Mouse (Mus musculus): ENCODE measurements around the gene Thumpd2.

Thumpd2 gene

DNA sequence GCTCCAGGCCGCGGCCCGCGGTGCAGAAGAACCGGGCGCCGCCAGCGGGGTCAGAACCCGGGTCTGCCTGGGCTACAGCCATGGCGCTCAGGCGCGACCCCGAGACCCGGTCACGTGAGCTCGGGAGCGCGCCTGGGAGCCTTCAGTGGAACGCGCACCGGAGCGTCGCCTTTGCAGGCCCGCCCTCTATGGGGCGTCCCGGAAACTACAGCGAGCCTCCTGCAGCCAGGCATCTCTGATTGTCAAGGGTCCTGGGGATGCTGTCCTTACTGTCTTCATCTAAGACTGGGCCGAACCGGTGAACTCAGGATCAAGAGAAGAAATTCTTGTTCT is at the start of gene Thumpd2:
Gene Thumpd2, minus strand, starts transcription at position 104 of the 333 bp plus-strand sequence.
- in situ Hi-C loops (cut with MseI, MboI), result no loop called here

DNA sequence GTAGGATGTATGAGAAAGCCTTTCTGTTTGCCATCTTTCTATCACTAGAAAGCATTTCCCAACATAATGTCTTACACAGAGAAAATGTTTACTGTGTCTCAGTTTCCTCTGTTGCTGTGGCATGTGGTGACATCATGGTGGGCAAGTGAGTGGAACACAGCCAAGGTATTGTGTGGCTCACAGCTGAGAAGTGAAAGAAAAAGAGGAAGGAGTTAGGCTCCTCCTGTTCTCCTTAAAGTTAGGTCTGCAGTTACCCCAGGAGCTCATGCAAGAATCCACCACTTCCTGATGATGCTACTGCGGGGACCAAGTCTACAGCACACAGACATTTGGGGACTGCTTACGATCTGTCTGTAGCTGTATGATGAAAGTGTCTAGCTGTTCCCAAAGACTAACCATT is 39.4 kb upstream of the Thumpd2 start:
- in situ Hi-C loops (cut with MseI, MboI), result no loop called here

DNA sequence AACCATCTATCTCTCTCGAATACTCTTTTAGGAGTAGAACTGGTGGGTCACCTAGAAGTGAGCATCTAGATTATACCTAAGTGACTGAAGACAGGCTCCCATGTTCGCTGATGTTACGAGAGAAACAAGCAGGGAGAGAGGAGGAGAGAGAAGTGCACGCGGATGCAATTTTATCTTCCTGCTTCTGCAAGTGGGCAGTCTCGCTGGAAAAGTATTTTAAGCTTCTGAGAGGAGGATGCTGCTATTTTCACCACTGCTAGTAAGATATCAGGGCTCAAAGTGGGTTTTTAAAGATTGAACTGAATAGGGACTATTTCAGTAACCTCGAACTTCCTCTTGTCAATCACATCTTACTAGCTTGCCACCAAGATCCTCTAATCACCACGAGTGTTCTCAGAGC is 38.0 kb upstream of the Thumpd2 start:
- in situ Hi-C loops (cut with MseI, MboI), result no loop called here

- in situ Hi-C loops (cut with MseI, MboI), result no loop called here
Measured at GRCm38 (mm10) chr17:81098444-81098843, 33.6 kb upstream of the Thumpd2 start.

GRCm38 (mm10) chr17:81096490-81096889 is 31.6 kb upstream of the Thumpd2 start:
- in situ Hi-C loops (cut with MseI, MboI), result no loop called here

GRCm38 (mm10) chr17:81092794-81093193 is 27.9 kb upstream of the Thumpd2 start:
- in situ Hi-C loops (cut with MseI, MboI), result no loop called here

GRCm38 (mm10) chr17:81088866-81089265 is 24.0 kb upstream of the Thumpd2 start:
- in situ Hi-C loops (cut with MseI, MboI), result no loop called here

GRCm38 (mm10) chr17:81087735-81088134 is 22.9 kb upstream of the Thumpd2 start:
- in situ Hi-C loops (cut with MseI, MboI), result no loop called here

DNA sequence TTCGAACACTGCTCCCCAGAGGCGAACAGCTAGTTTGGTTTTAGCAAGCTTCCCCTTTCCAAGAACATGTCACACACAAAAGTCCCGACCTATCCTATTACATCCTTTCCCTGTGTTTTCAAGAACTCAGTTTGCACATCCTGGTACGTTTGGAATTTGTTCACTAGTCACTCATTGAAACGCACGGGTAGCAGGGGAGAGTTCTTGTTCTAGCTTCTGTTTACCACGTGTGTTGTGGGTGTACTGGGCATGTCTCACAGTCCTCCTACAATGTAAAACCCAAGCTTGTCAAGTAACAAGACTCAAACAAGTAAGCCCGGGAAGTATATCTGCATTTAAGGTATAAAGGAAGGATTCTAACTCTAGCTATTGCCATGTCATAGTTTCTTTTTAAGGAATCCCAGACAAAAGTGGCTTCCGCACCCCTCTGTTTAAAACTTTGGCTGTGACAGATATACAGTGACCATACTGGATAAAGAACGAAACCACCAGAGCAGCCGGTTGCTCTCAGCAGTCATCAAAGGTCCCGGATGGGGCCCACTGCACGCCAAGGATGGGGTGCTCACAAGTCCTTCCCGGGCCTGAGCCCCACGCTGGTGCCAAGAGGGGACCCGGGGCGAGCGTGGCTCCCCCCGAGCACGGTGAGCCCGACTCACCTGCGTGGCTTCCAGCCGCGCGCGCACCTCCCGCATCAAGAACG is 453 bp downstream of the Thumpd2 start:
- in situ Hi-C loops (cut with MseI, MboI), result no loop called here

DNA sequence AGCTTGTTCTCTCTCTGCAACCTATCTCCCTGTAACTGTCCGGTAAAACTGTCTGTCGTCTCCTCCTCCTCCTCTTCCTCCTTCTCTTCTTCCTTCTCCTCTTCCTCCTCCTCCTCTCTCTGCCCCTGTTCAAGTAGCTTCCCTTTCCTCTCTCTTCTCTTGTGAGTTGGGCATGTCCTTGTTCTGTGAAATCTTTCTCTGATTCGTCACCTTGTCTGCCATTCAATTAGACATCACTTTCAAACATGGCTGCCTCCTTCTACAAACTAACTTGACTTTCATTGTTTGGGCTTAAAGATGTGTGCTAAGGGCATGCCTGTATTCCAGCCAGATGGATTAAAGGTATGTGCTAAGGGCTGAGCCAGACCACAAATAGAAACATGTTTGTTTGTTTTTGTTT is 1.5 kb downstream of the Thumpd2 start:
- in situ Hi-C loops (cut with MseI, MboI), result no loop called here

- in situ Hi-C loops (cut with MseI, MboI), result no loop called here
Measured at GRCm38 (mm10) chr17:81062349-81062871, 2.5 kb downstream of the Thumpd2 start.

DNA sequence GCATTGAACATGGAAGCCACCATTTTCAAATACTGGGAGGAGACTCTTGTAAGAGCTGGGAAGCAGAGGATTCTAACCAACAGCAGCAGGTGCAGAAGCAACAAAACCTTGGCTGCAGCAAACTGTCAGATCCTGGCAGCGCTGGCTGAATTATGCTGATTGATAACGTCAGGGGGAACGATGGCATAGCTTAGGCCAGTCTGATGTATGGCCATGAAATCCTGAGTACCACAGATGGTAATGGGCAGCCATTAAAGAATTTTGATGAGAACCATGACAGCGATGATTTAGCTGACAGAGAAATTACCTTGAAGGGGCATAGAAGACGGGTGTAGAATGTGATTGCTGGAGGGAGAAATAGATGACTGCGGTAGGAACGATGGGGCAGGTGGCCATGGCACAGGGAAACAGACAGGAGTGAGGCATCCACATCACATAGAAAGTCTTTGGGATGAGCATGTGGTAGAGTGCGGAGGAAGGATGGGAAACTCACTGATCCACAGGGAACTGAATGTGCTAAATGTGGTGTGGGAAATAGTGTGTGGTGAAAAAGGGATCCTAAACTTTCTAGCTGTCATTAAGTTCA is 8.0 kb downstream of the Thumpd2 start:
- in situ Hi-C loops (cut with MseI, MboI), result no loop called here

GRCm38 (mm10) chr17:81056035-81056434 is 8.8 kb downstream of the Thumpd2 start:
- in situ Hi-C loops (cut with MseI, MboI), result no loop called here

DNA sequence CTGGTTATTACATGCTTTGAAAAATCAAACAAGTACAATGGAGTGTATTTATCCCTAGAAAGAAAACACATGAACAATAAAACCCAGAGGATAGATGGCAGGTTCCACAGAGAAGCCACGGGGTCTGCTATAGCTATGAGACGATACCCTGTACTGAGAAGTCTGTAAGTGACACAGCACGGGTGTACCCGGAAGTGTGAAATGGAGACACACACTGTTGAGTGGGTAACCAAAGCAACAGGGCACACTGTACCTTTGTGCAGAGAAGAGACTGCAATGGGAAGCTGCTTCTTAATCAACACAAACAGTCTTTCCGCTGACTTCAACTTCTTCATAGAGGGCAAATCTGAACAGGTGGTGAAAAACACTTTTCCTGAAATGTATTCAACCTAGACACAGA is 9.4 kb downstream of the Thumpd2 start:
- in situ Hi-C loops (cut with MseI, MboI), result no loop called here

DNA sequence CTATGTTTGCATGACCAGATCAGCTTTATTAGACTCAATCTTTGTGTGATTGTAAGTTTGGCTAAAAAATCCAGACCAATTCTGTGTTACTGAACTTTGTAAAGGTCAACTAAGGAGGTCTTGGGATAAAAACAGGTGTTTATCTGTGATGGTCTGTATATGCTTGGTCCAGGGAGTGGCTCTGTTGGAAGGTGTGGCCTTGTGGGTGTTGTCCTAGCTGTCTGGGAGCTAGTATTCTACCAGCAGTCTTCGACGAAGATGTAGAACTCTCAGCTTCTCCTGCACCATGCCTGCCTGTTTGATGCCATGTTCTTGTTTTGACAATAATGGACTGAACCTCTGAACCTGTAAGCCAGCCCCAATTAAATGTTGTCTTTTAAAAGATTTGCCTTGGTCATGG is 11.6 kb downstream of the Thumpd2 start:
- in situ Hi-C loops (cut with MseI, MboI), result no loop called here

GRCm38 (mm10) chr17:81047930-81048564 is 16.8 kb downstream of the Thumpd2 start:
- in situ Hi-C loops (cut with MseI, MboI), result no loop called here

DNA sequence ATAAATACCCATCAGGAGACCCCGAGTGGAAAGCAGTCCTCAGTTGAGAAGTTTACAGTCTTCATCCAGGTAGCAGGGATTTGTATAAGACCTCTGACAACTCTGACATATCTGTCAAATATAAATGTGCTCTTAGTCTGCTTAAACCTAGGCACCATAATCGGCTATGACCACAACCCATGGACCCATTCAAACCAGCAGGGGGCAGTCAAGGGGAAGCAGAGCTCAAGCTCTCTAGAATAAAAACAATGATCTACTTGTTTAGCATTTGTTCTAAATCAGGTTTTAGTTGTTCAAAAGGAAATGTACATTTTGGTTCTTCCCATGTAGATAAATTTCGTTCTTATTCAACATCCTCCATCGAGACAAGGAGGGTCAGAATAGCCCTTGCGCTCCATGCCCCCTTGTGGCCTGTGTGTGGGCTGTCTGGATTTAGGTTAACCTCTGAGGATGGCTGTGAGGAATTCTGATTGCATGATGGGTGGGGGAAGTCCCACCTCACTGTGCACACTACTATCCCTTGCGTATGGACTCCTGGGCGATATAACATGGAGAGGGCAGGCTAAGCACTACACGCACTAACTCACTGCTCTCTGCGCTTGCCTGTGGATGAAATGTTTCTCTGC is 19.2 kb downstream of the Thumpd2 start:
- in situ Hi-C loops (cut with MseI, MboI), result no loop called here

GRCm38 (mm10) chr17:81045115-81045514 is 19.8 kb downstream of the Thumpd2 start:
- in situ Hi-C loops (cut with MseI, MboI), result no loop called here

DNA sequence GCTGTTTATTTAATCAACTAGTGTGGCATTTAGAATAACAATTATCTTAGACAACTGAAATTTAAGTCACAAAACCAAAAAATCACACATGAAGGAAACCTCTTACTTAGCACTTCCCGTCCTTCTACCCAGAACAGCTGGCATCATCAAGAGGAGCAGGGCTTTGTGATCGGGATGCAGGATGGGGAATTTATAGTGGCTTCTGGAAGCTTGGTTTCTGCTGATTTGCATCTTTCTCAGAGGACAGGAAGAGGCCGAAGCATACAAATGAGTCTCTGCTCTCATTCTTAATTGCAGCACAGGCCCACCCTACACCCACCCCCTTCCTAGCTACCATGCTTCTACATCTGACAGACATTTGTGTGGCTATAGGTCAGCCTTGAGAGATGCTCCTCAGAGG is 20.5 kb downstream of the Thumpd2 start:
- in situ Hi-C loops (cut with MseI, MboI), result no loop called here

DNA sequence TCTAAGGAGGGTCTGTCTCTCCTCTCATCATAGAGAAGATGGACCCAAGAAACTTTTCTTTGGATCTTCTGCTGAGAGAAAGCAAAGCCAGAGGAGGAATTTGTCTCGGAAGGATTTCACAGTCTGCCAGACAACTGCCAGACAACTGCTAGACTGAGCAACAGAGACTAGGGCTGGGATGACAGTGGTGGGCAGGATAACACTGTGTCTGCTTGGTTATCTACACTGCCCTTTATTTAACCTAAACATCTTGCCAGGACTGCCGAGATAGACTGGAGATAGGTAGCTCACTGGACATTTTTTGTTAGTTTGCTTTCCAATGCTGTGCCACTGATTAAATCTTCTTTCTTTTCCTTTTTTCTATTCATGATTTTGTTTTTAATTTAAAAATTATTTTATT is 23.2 kb downstream of the Thumpd2 start:
- in situ Hi-C loops (cut with MseI, MboI), result no loop called here

- in situ Hi-C loops (cut with MseI, MboI), result no loop called here
Measured at GRCm38 (mm10) chr17:81038707-81039408, 26.0 kb downstream of the Thumpd2 start.

GRCm38 (mm10) chr17:81035354-81035753 is 29.5 kb downstream of the Thumpd2 start:
- in situ Hi-C loops (cut with MseI, MboI), result no loop called here

Data from mouse trophoblast stem cell (cell line).